Mouse (Mus musculus) testis, postnatal 10 days (tissue): ENCODE results near the gene Ubtd1.

ENCODE experiments used
- DNase-seq: peaks from one replicate; pipeline ENCODE4 v3.0.0; 2021; ENCODE audit warnings: low spot score

Ubtd1 gene

DNA sequence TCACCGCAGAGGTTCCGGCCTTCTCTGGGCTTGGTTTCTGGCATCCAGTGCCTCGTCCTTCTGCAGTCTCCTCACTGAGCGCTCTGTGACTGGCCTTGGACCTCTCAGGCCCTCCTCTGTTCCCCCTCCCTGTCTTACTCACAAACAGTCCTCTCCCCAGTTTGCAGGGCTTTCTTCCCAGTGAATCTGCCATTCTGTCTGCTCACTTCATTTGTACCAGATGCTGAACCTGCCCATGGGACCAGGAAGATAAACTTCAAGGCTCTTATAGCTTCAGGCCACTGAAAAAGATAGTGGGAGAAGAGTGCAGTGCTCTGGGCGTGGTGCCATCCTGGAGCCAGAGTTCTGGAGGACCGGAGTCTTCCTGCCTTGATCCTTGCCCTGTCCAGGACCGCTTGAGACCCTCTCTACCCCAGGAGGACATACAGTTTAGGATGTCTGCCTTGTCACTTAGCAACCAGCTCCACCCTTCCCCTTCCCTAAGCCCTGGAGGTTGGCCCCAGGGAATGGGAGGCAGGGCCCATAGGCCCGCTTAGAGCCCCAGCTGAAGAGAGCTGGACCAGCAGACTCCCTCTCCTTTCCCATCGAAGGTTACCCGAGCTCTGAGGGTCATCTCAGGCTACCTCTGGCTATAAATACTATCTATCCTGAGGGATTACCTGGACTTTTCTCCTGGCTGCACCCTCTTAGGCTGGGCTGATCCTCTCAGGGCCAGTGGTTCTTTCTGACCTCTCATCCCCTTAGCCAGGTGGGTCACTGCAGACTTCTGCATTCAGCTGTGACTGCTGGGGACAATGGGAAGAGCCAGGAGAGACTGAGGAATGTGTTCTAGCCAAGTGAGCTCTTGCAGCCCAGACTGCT is 40.3 kb downstream of the Ubtd1 start:
- DNase-seq = peak; percentile 82

DNA sequence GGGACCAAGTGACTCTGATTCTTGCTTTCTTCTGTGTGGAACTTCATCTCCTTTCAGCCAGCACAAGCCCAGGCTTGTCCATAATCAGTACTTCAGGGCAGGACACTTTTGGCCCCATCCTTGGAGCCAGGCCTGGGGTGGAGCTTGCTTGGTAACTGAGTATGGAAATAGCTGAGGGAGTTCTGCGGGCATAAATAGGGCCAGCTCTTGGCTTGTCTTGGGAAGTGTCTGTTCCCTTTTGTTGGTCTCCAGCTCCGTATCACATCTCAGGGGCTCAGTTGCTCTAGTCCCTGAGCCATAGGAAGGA is 40.9 kb downstream of the Ubtd1 start:
- no peak for DNase-seq

DNA sequence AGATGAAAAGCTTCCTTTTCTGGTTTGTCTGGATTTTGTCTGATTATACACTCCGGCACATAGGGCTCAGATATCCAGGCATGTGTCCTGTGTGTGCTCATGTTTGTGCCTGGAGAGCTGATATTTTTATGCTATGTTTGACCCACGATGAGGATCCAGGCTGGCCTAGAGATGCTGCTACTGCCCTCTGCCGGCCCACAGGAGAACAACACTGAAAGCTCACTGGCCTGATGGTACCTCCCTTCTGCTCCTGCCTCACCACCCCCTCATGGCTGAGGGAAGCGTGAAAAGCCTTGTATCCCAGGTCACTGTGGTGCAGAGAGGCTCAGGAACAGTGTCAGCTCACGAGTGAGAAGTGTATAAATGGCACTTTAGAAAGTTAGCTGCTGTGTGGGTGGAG is 44.6 kb downstream of the Ubtd1 start:
- peak; percentile 87 for DNase-seq

DNA sequence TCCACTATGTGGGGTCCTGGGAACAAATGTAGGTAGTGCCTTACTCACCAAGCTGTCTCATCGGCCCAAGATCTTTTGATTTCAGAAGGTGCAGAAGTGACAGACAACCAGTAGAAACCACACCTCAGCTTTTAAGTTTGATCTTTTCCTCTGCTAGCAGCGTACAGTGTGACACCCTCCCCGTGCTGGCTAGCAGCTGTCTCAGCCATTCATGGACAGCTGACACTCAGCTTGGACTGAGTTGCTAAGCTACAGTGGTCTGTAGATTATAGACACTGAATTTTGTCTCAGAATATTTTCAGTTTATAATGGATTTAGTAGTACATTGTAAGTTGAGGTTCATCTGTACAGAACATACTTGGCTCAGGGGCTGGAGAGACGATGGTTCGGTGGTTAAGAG is 49.5 kb downstream of the Ubtd1 start:
- no peak for DNase-seq

DNA sequence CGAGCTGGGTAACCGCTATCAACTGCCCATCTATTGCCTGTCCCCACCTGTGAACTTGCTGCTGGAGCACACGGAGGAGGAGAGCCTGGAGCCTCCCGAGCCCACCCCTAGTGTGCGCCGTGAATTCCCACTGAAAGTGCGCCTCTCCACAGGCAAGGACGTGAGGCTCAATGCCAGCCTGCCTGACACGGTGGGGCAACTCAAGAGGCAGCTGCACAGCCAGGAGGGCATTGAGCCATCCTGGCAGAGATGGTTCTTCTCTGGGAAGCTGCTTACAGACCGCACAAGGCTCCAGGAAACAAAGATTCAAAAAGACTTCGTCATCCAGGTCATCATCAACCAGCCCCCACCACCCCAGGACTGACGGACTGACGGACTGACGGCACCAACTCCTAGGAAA is 52.0 kb downstream of the Ubtd1 start:
- no peak for DNase-seq

- no peak for DNase-seq
Observed at GRCm38 (mm10) chr19:42034146-42034775, 52.7 kb downstream of the Ubtd1 start.

- DNase-seq = no peak
Observed at GRCm38 (mm10) chr19:42034881-42035455, 53.4 kb downstream of the Ubtd1 start.

DNA sequence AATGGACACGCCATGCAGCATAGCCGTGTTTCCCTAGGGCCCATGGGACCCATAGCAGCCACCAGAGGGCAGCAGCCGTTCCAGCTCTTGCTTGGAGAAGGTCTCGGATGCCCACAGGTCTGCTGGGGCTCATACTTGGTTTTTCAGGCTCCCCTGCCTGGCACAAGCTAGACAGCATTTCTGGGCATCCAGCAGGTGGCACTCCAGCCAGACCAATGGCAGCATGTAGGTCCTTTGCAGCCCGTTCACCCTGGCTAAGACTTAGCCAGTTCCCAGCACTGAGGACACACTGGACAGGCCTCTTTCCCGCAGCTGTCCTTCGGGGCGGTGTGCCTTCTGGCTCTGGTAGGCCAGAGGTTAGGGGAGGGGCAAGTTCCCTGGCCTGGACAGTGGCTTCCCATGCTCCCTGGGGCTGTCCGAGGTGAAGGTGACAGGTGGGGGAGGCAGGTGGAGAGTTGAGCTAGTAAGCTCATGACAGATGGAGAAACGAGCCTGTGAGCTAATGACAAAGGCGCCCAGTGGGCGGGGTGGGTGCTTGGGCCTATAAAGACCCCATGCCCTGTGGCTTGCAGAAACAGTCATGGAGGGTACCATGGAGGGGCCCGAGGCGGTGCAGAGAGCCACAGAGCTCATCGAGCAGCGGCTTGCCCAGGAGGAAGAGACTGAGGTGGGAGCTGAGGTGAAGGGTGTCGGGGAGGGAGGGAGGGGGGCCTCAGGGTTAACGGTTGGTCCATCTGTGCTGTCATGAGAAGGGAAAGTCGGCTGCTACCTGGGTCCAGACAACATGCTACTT is 54.1 kb downstream of the Ubtd1 start, which contains the start of gene Ankrd2:
Gene Ankrd2, plus strand, starts transcription at position 545 of the 793 bp plus-strand sequence.
- peak; percentile 92 for DNase-seq

- no peak for DNase-seq
Observed at GRCm38 (mm10) chr19:42036357-42036756, 54.8 kb downstream of the Ubtd1 start.

GRCm38 (mm10) chr19:42037167-42037702 is 55.7 kb downstream of the Ubtd1 start:
- no peak for DNase-seq

DNA sequence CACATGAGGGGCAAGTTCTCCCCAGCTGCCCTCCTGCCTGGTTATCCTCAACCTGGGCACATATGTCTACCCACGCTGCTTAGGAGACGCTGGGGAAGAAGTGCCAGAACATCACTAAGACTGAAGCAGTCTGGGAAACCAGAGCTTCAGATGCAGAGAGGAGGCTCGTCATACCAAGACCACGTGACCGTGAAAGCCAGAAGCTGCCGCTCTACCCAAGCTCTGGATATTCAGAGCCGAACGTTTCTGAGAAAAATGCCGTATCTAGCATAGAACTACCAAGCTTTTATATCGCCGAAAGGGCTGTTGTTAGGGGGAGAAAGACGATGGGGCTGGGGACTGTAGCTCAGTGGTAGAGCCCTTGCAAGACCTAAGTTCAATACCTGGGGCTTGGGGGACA is 56.7 kb downstream of the Ubtd1 start:
- no peak for DNase-seq

DNA sequence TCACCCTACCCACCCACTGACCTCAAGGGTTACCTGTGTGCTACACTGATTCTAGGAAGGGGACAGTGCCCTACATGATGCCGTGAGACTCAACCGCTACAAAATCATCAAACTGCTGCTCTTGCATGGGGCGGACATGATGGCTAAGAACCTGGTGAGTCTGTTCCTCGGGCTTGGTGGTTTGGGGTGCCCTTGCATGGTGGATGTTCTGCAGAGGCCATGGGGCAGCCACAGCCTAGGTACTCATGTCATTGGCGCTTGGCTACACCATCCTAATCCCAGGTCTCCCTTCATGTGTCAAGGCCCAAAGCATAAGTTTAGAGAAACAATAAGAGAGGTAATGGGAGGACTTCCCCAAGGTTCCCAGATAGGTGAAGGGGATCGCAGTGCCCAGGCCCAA is 62.4 kb downstream of the Ubtd1 start:
- DNase-seq = no peak

DNA sequence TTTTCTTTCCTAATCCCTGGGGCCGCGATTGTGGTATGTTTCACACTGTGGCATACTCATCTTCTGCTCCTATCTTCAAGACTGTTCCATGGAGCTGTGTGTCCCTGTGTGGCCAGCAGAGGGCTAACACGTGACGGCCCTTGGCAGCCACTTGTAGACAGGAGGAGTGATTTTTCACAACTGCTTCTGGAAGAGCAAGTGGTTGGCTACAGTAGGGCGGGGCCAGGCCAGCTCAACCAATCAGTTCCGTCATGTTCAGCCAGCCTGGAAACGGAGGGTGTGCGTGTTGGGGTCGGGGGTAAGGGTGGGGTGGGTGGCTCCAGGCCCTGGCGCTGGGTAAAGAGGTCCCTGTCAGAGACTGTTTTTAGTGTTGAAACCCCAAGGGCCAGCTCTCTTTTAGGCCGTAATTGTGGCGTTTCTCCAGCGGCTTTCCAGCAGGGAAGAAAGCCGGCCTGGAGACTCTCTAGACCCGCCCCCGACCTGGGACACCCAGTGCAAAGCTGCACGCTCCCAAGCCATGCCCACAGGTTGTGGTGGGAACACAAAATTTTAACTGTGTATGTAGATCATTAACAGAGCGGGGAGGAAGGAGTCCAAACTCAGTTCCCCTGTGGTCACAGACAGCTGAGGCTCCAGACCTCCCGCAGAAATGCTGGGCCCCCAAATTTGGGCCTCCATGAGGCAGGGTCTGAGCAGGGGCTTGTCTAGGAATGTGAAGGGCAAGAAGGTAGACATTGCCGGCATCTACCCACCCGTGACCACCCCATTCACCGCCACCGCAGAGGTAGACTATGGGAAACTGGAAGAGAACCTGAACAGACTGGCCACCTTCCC is 63.9 kb downstream of the Ubtd1 start, which contains the start of gene Hoga1:
Gene Hoga1, plus strand, starts transcription at position 342 of the 834 bp plus-strand sequence.
- peak; percentile 86 for DNase-seq

DNA sequence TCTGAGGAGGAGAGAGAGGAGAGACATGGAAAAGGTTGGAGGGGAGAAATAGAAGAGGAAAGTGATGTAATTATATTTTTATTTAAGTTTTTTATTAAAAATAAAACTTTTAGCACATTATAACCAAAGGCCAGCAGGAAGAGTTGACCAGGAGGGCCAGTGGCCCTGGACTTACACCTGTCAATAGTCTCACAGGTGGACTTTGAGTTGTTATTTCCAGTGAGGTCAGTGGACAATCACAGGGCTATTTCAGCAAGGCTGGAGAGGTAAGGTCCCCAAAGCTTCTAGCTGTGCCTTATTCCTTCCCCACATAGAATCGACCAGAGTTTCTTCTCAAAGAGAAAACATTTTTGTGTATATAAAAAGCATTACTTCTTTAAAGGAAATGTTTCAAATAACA is 68.7 kb downstream of the Ubtd1 start:
- no peak for DNase-seq

DNA sequence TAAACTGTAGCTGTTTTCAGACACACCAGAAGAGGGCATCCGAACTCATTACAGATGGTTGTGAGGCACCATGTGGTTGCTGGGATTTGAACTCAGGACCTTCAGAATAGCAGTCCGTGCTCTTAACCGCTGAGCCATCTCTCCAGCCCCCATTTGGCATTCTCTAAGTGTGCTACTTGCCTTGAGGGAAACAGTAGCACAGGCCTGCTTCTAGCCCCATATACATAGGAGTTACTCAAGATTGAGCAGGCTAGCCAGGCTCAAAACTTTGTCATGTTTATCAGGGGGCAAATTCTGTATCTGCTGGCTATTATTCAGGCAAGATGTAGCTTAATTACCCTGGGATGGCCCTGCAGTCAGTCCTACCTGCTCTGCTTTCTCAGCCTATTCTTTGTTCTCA is 69.8 kb downstream of the Ubtd1 start:
- no peak for DNase-seq

GRCm38 (mm10) chr19:42051948-42052347 is 70.4 kb downstream of the Ubtd1 start, which contains the start of gene 4933411K16Rik:
4933411K16Rik (plus strand) TSS chr19:42052248.
- no peak for DNase-seq

GRCm38 (mm10) chr19:42054255-42054654 is 72.7 kb downstream of the Ubtd1 start:
- DNase-seq = peak; percentile 70

DNA sequence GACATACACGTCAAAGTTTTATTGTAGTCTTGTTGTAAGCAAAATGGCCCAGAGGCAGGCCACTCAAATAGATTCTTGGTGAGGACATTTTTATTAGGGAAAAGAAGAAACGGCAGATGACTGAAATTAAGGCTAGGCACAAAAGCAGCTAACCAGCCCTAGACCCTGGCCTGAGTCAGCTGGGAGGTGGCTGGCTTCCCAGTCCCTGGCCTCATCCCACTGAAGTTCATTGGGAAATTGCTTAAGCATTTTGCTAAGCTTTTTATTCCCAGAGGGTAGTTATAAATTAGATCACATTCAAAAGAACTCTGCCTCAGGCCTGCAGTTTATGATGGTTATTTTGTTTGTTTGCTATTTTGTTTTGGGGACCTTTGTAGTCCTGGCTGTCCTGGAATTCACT is 74.3 kb downstream of the Ubtd1 start:
- DNase-seq = no peak

DNA sequence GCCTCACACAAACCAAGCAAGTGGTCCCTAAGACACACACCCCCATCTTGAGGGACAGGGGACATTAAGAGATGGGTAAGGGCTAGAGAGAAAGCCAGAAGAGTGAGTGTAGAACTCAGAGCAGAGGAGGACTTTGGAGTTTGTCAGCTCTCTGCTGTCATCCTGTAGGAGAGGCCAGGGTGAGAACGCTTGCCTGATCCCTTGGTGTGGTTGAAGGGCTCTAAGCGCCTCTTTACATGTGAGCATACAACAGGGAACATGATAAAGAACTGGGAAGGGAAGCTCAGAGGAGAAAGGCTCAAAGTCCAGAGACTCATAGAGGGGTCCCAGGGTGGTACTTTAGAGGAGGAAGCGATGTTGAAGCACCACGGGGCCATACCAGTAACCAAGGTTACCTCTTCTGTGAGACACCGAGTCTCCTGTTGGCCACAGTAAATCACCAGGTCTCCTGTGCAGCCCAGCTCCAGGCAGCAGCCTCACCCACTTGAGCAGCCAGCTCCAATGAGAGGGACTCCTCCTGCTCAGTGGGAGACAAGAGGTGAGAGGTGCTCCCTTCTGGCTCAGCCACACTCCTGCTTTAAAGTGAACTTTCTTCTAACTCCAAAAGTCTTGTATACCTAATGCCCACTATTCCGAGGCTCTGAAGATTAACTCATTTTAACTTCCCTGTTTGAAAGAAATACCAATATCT is 75.3 kb downstream of the Ubtd1 start:
- no peak for DNase-seq

- DNase-seq = no peak
Observed at GRCm38 (mm10) chr19:42058426-42058825, 76.9 kb downstream of the Ubtd1 start.

DNA sequence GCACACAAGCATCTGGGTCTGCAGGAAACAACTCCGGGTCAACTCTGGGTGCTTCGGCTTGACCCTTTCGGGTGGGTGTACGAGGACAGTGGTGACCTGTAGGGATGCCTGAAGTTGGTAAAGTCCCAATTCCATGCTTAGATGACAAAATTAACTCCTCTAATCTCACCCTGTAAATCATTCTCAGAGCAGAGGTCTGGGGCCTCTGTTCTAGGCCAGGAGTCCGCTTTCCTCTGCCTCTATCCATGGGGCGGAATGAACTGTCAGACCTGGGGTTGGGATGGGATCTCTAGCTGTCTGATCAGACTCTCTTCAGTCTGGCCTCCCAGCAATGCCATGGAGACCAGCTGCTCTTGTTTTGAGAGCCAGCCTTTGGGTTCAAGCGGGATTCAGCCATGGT is 79.9 kb downstream of the Ubtd1 start:
- DNase-seq = no peak
